Mouse (Mus musculus) cerebellum, adult 9-11 months (tissue): Measurements from ENCODE around the gene Apip.

Source experiments
- DNase-seq: peaks from one replicate; pipeline ENCODE4 v3.0.0; 2022

Apip gene

GRCm38 (mm10) chr2:103106172-103106571, 32.7 kb downstream of the Apip start:
- DNase-seq: no peak

GRCm38 (mm10) chr2:103111669-103112068, 38.2 kb downstream of the Apip start:
- DNase-seq: no peak

GRCm38 (mm10) chr2:103117212-103117611, 43.7 kb downstream of the Apip start:
- no peak for DNase-seq

- no peak for DNase-seq
Measured at GRCm38 (mm10) chr2:103118324-103119196, 45.1 kb downstream of the Apip start.

- DNase-seq: no peak
Measured at GRCm38 (mm10) chr2:103119197-103119854, 45.9 kb downstream of the Apip start.

GRCm38 (mm10) chr2:103129676-103130075, 56.2 kb downstream of the Apip start:
- DNase-seq: no peak

GRCm38 (mm10) chr2:103131145-103131544, 57.7 kb downstream of the Apip start:
- no peak for DNase-seq

- DNase-seq: no peak
Measured at GRCm38 (mm10) chr2:103138529-103139265, 65.2 kb downstream of the Apip start.
